ENCODE assay signal across 28 mouse cellular contexts in the genomic region with DNA sequence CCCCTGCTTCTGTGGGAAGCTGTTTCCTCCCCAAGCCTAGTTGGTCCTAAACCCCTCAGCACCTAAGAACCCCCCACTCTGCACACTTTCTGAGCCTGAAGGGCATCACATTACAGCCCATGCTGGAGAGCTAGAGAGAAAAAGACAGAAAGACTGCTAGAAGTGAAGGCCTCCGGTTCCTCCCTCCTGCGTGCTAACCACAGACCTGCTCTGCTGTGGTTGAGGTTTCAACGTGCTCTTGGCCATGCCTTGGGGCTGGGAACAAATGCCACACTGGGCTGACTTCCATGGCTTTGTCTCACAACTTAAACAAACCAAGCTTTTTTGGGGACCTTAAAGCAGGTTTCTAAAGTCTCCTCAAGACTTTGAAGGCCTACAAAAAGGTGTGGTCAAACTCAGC. TPM values are rescaled to one million over a fixed set of nuclear protein-coding genes. Genes with fewer than 3 reads are reported as not detected.
"Had no signal": no experiment of that assay in that cellular context is flagged by ENCODE, and none has a peak within 500 bp of the region (broad histone marks: within the 10 kb centered on the region; RNA-seq: fewer than 3 reads in every experiment).

No protein-coding gene starts in this region.

- H3K9me3 ChIP-seq: heart, embryonic 10.5 days; heart, embryonic 12.5 days; heart, embryonic 13.5 days; heart, embryonic 15.5 days; hindbrain, embryonic 10.5 days; hindbrain, embryonic 12.5 days; hindbrain, embryonic 13.5 days; hindbrain, embryonic 15.5 days; intestine, embryonic 15.5 days; kidney, embryonic 15.5 days had no signal

- H3K4me3 ChIP-seq: heart, embryonic 10.5 days; heart, embryonic 12.5 days; heart, embryonic 13.5 days; heart, embryonic 15.5 days; hindbrain, embryonic 10.5 days; hindbrain, embryonic 12.5 days; hindbrain, embryonic 13.5 days; hindbrain, embryonic 15.5 days; intestine, embryonic 15.5 days; kidney, embryonic 15.5 days; layer of hippocampus, adult 2 months had no signal

- H3K36me3 ChIP-seq: heart, embryonic 10.5 days; heart, embryonic 12.5 days; heart, embryonic 15.5 days; hindbrain, embryonic 10.5 days; hindbrain, embryonic 12.5 days; hindbrain, embryonic 13.5 days; hindbrain, embryonic 15.5 days; intestine, embryonic 15.5 days; kidney, embryonic 15.5 days had no signal

- DNase-seq: heart, postnatal 10 days; heart, postnatal 14 days; heart, postnatal 36 days; heart, postnatal 4 days; kidney, adult 11 months; kidney, adult 18-20 months; kidney, adult 8-10 months; layer of hippocampus, adult 9-11 months; layer of hippocampus, postnatal 36 days had no signal

- H3K27ac ChIP-seq: heart, embryonic 10.5 days; heart, embryonic 13.5 days; heart, embryonic 15.5 days; hindbrain, embryonic 10.5 days; hindbrain, embryonic 12.5 days; hindbrain, embryonic 13.5 days; hindbrain, embryonic 14.5 days; hindbrain, embryonic 15.5 days; hindbrain, postnatal 0 days; intestine, embryonic 15.5 days; kidney, embryonic 15.5 days; kidney, postnatal 0 days; layer of hippocampus, adult 2 months had no signal

- H3K4me2 ChIP-seq: heart, embryonic 11.5 days; heart, embryonic 12.5 days; heart, embryonic 13.5 days; heart, embryonic 15.5 days; hindbrain, embryonic 12.5 days; hindbrain, embryonic 13.5 days; hindbrain, embryonic 14.5 days; hindbrain, embryonic 15.5 days; intestine, embryonic 15.5 days; kidney, embryonic 15.5 days had no signal

- H3K27me3 ChIP-seq: heart, embryonic 12.5 days; heart, embryonic 13.5 days; heart, embryonic 15.5 days; hindbrain, embryonic 12.5 days; hindbrain, embryonic 13.5 days; hindbrain, embryonic 15.5 days; intestine, embryonic 15.5 days; kidney, embryonic 15.5 days had no signal

- H3K9ac ChIP-seq: heart, embryonic 12.5 days; heart, embryonic 13.5 days; heart, embryonic 15.5 days; hindbrain, embryonic 12.5 days; hindbrain, embryonic 13.5 days; hindbrain, embryonic 14.5 days; hindbrain, embryonic 15.5 days; intestine, embryonic 15.5 days; kidney, embryonic 15.5 days had no signal

- H3K4me1 ChIP-seq: heart, embryonic 10.5 days; heart, embryonic 12.5 days; heart, embryonic 13.5 days; heart, embryonic 15.5 days; hindbrain, embryonic 10.5 days; hindbrain, embryonic 12.5 days; hindbrain, embryonic 13.5 days; hindbrain, embryonic 15.5 days; intestine, embryonic 15.5 days had no signal

- ATAC-seq: hindbrain, embryonic 16.5 days; hindbrain, postnatal 0 days; inflammation-experienced regulatory T-cells, adult 6 months; intestine, embryonic 15.5 days; intestine, embryonic 16.5 days; intestine, postnatal 0 days had no signal

RNA-seq across cellular contexts. Expression of gene Fbln5, which starts 16.4 kb away (rescaled TPM):
- polyA plus RNA-seq: inflammation-experienced regulatory T-cells, adult 6 months had no signal
